Mouse (Mus musculus) adipocyte (in vitro differentiated cells): ENCODE results near the gene Tbca.

ENCODE experiments used
- DNase-seq: peaks from one replicate; pipeline ENCODE4 v3.0.0-alpha.2; 2016; ENCODE audit warnings: low spot score

Gene Tbca

DNA sequence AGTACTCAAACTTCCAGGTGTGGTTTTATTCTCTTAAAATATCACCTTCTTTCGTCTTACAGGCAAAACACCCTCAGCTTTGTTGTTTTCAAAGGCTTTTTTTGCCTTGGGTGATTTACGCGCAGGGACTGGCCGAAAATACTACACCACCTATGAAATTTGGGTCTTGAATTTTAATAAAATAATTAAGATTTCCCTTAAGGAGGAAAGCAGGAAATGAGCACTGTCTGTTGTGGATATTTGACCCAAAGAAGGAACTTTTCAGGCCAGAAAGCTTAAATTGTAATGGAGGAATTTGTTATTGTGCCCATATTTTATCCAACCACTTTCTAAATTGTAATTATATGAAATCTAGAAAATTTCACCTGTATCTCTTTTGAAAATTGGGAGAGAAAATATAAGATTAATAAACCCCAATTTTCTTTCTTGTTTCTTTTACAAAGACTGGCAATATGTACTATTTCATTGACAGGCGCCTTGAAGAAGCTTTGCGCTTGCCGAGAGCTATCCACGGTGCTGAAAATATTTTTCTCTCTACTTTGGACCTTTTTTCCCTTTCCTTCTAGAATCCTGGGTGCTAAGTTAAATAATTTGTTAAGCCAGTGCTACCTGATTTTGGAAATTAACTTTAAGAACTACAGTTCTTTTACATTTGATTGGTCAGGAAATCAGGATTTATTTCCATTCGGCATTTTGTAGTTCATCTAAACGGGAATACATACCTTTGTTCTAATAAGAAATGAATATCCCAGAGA lies 89.5 kb downstream of the Tbca start:
- peak; percentile 36 for DNase-seq

DNA sequence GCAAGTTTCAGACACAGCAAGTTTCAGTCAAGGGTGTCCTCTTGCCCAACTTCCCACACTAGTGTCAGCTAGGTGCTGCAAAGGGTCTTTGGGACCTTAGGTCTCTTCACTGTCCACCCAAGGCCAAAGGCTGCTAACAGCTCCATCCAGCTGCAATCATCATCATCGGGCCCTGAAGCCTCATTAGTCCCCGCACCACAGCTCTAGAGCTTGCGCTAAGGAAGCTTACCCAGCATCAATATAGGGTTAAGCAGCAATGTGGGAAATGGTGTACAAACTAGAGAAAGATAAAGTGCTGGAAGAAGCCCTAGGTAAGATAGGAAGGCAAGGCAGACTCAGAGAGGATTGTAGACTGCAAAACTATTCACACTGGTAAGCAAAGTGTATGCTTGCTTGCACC lies 92.5 kb downstream of the Tbca start:
- DNase-seq: no peak

DNA sequence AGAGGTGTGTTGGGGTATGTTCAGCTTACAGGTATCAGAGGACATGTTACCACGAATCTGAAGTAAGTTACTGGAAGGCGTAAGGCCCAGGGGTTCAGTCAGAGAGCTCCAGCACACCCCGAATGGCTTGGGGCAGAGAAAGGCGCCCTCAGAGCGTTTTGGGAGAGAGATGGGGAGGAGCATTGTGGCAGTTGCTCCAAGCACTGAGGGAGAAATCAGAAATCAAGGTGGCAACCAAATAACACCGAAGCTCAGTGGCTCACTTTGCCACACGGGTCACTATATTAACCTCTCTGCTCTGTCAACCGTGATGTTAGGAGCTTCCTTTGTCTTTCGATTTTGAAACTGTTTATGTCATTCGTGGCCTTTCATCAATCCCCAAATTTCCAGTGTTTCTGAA lies 93.5 kb downstream of the Tbca start:
- no peak for DNase-seq

DNA sequence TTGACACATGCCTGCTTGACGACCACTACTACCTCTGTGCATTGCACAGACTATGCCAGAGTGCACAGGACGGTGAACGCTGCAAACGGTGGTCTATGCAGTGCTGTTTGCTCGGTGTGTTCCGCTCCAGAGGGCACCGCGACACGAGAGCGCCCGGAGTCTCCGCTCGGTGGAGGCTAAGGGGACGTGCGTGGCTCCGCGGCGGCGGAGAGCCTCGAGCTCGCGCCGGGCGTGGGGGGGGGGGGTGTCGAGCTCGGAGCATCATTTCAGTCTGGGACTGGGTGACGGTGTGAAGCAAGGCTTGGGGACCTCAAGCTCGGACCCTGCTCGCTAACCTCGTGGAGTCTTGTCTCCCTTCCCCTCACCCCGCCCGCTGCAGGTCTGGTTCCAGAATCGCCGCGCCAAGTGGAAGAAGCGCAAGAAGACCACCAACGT lies 94.0 kb downstream of the Tbca start:
- DNase-seq: no peak

DNA sequence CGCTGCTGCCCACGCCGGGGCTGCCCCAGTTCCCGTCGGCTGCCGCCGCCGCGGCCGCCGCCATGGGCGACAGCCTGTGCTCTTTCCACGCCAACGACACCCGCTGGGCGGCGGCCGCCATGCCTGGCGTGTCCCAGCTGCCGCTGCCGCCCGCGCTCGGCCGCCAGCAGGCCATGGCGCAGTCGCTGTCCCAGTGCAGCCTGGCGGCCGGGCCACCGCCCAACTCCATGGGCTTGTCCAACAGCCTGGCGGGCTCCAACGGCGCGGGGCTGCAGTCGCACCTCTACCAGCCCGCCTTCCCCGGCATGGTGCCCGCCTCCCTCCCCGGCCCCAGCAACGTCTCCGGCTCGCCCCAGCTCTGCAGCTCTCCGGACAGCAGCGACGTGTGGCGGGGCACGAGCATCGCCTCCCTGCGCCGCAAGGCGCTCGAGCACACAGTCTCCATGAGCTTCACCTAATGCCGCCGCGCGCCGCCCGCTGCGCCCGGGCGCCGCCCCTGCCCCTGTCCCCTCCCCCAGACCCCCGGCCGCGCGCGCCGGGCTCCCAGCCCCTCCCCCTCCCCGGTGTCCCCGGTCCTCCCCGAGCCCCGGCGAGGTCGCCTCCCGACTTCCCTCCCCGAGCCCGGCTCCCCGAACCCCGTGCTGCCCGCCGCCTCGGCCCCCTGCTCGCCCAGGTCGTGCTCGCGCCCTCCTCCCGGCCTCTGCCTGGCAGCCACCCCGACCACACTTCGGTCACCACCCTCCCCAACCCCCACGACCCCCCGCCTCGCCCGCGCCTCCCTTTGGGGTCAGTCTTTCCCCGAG lies 94.7 kb downstream of the Tbca start:
- no peak for DNase-seq

GRCm38 (mm10) chr13:94883966-94884960 lies 95.6 kb downstream of the Tbca start:
- no peak for DNase-seq

- no peak for DNase-seq
Observed at GRCm38 (mm10) chr13:94885291-94886235, 96.9 kb downstream of the Tbca start.
